Comparison of ENCODE assay signal across 8 mouse cellular contexts in genomic region chr16:33382341-33382740, GRCm38 (mm10). TPM values are rescaled to one million over a fixed set of nuclear protein-coding genes. Genes with fewer than 3 reads are reported as not detected.
A peak's percentile ranks its signal among the peaks of the same experiment; 100 is the strongest.
DNase-seq lines count a peak whose midpoint lies in the region; ATAC-seq and TF ChIP-seq lines count a peak whose summit lies in the region.

No protein-coding gene starts in this region.

- H3K36me3 ChIP-seq in heart, embryonic 10.5 days: peaks cover 2% of the 10 kb centered on the region; the same call in 1 of the 2 replicates
- no peaks in the 10 kb centered on the region for H3K36me3 ChIP-seq in forebrain, postnatal 0 days (ENCODE audit: insufficient read depth)
- no peaks in the 10 kb centered on the region for H3K36me3 ChIP-seq in macrophage (ENCODE audit: inconsistent target)

- no peaks in the 10 kb centered on the region for H3K27me3 ChIP-seq in heart, embryonic 10.5 days (ENCODE audit: insufficient read depth, poor library complexity, severe bottlenecking)
- no peaks in the 10 kb centered on the region for H3K27me3 ChIP-seq in forebrain, postnatal 0 days (ENCODE audit: insufficient read depth, low read length)

- DNase-seq in heart, embryonic 10.5 days (ENCODE audit: low spot score): peak; percentile 63
- DNase-seq in heart, adult 8-10 months (ENCODE audit: low spot score): no peak
- peak; percentile 20 for DNase-seq in CD4-positive, CD25-positive, alpha-beta regulatory T cell, adult 2 months (ENCODE audit: low read depth, low spot score)
- DNase-seq in forebrain, postnatal 0 days: no peak
- no peak for DNase-seq in retina, embryonic 14.5 days (ENCODE audit: low spot score)
- DNase-seq in urinary bladder, adult 2 months (ENCODE audit: low spot score): no peak
- no peak for DNase-seq in ovary, postnatal 10 days (ENCODE audit: low spot score)

- H3K79me2 ChIP-seq in macrophage (ENCODE audit: inconsistent target): peaks cover 62% of the 10 kb centered on the region

- no peak for TF ChIP-seq CTCF in forebrain, postnatal 0 days (IDR thresholded peaks at IDR 0.05; ENCODE audit: low read depth)

- H3K9me3 ChIP-seq in heart, embryonic 10.5 days: no peaks in the 10 kb centered on the region
- H3K9me3 ChIP-seq in forebrain, postnatal 0 days (ENCODE audit: low read length): no peaks in the 10 kb centered on the region

- H3K9ac ChIP-seq in forebrain, postnatal 0 days: peak overlapping the region; percentile 90

- ATAC-seq in forebrain, postnatal 0 days: no peak

- H3K4me3 ChIP-seq in heart, embryonic 10.5 days: peak overlapping the region; percentile 98
- peak overlapping the region; percentile 90 for H3K4me3 ChIP-seq in forebrain, postnatal 0 days (ENCODE audit: low read depth, low read length)
- peak overlapping the region; percentile 81 for H3K4me3 ChIP-seq in macrophage (ENCODE audit: inconsistent target)

- WGBS in heart, embryonic 10.5 days: 38% methylated on average over 4 of the region's 4 CpGs
- 28% methylated on average over 4 of the region's 4 CpGs for whole genome bisulfite sequencing in forebrain, postnatal 0 days
- WGBS in macrophage (ENCODE audit: missing documents): 3% methylated on average over 4 of the region's 4 CpGs

- peaks cover 18% of the 10 kb centered on the region; the same call in 1 of the 2 replicates for H3K4me1 ChIP-seq in heart, embryonic 10.5 days
- H3K4me1 ChIP-seq in forebrain, postnatal 0 days (ENCODE audit: insufficient read depth): peaks cover 11% of the 10 kb centered on the region; the same call in 1 of the 2 replicates

- peak overlapping the region; percentile 68 for H3K4me2 ChIP-seq in forebrain, postnatal 0 days (ENCODE audit: low read depth)

- peak overlapping the region; percentile 99; the same call in 1 of the 2 replicates for H3K27ac ChIP-seq in heart, embryonic 10.5 days
- peak overlapping the region; percentile 97 for H3K27ac ChIP-seq in forebrain, postnatal 0 days (ENCODE audit: low read depth, low read length)
- peak overlapping the region; percentile 55 for H3K27ac ChIP-seq in macrophage

RNA-seq across cellular contexts. Expression of gene Zfp148, which starts 1.7 kb away (rescaled TPM):
- 38.0 and 43.5 TPM in 2 replicates for polyA plus RNA-seq in heart, embryonic 10.5 days (2016; fragmentation: Nextera tagmentation; extraction: Ambion mirVana)
- 10 to 100 TPM; 37.2 to 41.2 (median 38.7) TPM for total RNA-seq in heart, adult 8-10 months (2022)
- 38.3 and 54.0 TPM in 2 replicates for total RNA-seq in forebrain, postnatal 0 days (2014; rRNA removed)
- 44.4 and 59.2 TPM in 2 replicates for polyA plus RNA-seq in forebrain, postnatal 0 days (2015; fragmentation: Nextera tagmentation; extraction: Ambion mirVana)
- total RNA-seq in macrophage (2018; cell fraction: chromatin; rRNA removed): 10 to 100 TPM; 23.7 to 77.7 (median 55.7) TPM
- 10 to 100 TPM; 14.9 to 37.5 (median 29.4) TPM for total RNA-seq in macrophage (2018; cell fraction: cytosol; rRNA removed)
- 10 to 100 TPM; 22.1 to 63.4 (median 42.8) TPM for total RNA-seq in macrophage (2018; cell fraction: nucleus; rRNA removed)
- 17.6 to 18.8 TPM (median 17.6 TPM) in 3 replicates for polyA plus RNA-seq in macrophage (2018)
- 19.4 and 21.4 TPM in 2 replicates for polyA plus RNA-seq in urinary bladder, adult 2 months (2012; rRNA removed)

Comparison
In these comparisons a context has a peak if more than half of its experiments do, and no peak if none do; other contexts are left out.
1. DNase-seq: peak in heart, embryonic 10.5 days (single experiment) and CD4-positive, CD25-positive, alpha-beta regulatory T cell, adult 2 months (single experiment); none in heart, adult 8-10 months (single experiment), forebrain, postnatal 0 days (single experiment), retina, embryonic 14.5 days (single experiment), urinary bladder, adult 2 months (single experiment) and ovary, postnatal 10 days (single experiment).
2. Peak in every context shown above with its lines, with median percentiles within 50 percentile points of each other: H3K27ac ChIP-seq and H3K4me3 ChIP-seq.